Mouse (Mus musculus) cortical plate, adult 2 months (tissue): ENCODE data around the gene Spesp1.

ENCODE experiments used
- CTCF ChIP-seq: fragments of 200-500 bp; IDR thresholded peaks from 2 replicates; pipeline ENCODE4 v1.5.1; 2011; ENCODE audit warnings: mild to moderate bottlenecking, control low read depth, low read length; ENCODE audit not compliant: insufficient read depth; ENCODE audit errors: extremely low read depth
- POLR2A ChIP-seq: fragments of 200-500 bp; IDR thresholded peaks from 2 replicates; pipeline ENCODE4 v1.6.1; 2011; ENCODE audit warnings: mild to moderate bottlenecking, low read length, control low read depth; ENCODE audit not compliant: insufficient read depth; ENCODE audit errors: extremely low read depth

- TF ChIP-seq CTCF (no peak), POLR2A (no peak)
These were observed 44.0 kb upstream of the Spesp1 start for GRCm38 (mm10) chr9:62325965-62326364.
